Mouse (Mus musculus) heart, postnatal 0 days (tissue): ENCODE results near the gene Crabp1.

Experiments used
- CTCF ChIP-seq: IDR thresholded peaks from 2 replicates; pipeline ENCODE4 v1.5.1; 2016; ENCODE audit warnings: antibody characterized with exemption, control low read depth, low read depth
- EP300 ChIP-seq: IDR thresholded peaks from 2 replicates; pipeline ENCODE4 v1.6.1; 2016; ENCODE audit warnings: antibody characterized with exemption, low read depth

GRCm38 (mm10) chr9:54722156-54722555, 42.4 kb upstream of the Crabp1 start:
- TF ChIP-seq CTCF (no peak), EP300 (no peak)
